Mouse (Mus musculus): ENCODE results near the gene Smc5.

DNA sequence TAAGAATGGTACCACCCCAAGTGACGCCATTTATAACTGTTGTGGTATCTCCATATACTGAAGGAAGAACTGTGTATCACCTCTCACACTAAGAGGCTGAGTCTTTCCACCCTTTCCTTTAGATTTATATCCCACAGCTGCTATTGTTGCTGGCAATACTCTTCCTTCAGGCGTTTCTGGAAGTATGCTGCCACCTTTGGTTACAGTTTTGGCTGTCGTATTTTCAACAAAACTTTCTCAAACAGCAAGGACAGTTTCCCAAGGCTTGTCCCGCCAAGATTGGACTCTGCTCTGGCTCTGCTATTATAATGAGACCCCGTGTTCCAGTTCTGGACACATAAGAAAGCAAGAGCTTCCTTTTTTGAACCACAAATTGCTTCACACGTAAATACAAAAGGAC lies 62.4 kb downstream of the Smc5 start:
- TF ChIP-seq TAL1 (IDR thresholded peaks at IDR 0.05; ENCODE audit: low read length), result no peak
- no peak for TF ChIP-seq GATA1 (IDR thresholded peaks at IDR 0.05; ENCODE audit: low read length)

All from erythroblast, embryonic 14.5 days (primary cell).